Mouse (Mus musculus): ENCODE data around the gene Erc2. TPM values are rescaled to one million over a fixed set of nuclear protein-coding genes. Genes with fewer than 3 reads are reported as not detected.

The Erc2 gene
- total and polyA plus RNA-seq, 3 experiments = not detected

GRCm38 (mm10) chr14:27946211-27946610 is 324.0 kb downstream of the Erc2 start:
- no peak for DNase-seq (ENCODE audit: extremely low read depth)
- no peaks in the 10 kb centered on the region for H3K36me3 ChIP-seq (replicated peaks in 1 of 2; ENCODE audit: control insufficient read depth in 1 of 2, insufficient read depth in 1 of 2, low read length in 1 of 2)
- H3K4me1 ChIP-seq (ENCODE audit: control insufficient read depth in 1 of 2, insufficient read depth in 2 of 2) = no peaks in the 10 kb centered on the region
- H3K27ac ChIP-seq (ENCODE audit: insufficient read depth, low read depth) = no peak overlapping the region
- H3K4me3 ChIP-seq (replicated peaks in 1 of 3; ENCODE audit: low read depth in 2 of 3, low read length in 2 of 3, poor library complexity in 1 of 3) = no peak overlapping the region
- dilution Hi-C loops (cut with MboI; ENCODE audit: extremely low pct_ligation_motif_present, extremely low pct_unique_long_range_greater_than_20kb, low sequenced_read_pairs) (no loop called here), in situ Hi-C loops (cut with MboI; ENCODE audit: low pct_ligation_motif_present, low pct_unique_long_range_greater_than_20kb, low sequenced_read_pairs) (no loop called here)
- H3K27me3 ChIP-seq (replicated peaks) = no peaks in the 10 kb centered on the region
- TF ChIP-seq IRF4 (IDR thresholded peaks at IDR 0.05; ENCODE audit: low read depth, low read length) (no peak), ZMIZ1 (IDR thresholded peaks at IDR 0.05; ENCODE audit: low read depth, low read length) (no peak)
- no peaks in the 10 kb centered on the region for H3K9me3 ChIP-seq (replicated peaks; ENCODE audit: low read length)
- H3K79me2 ChIP-seq (replicated peaks; ENCODE audit: control insufficient read depth, extremely low read depth, insufficient read depth, poor library complexity, severe bottlenecking) = no peaks in the 10 kb centered on the region
- H3K4me2 ChIP-seq (ENCODE audit: insufficient read depth, low read depth, poor library complexity, severe bottlenecking) = no peak overlapping the region
- H3K9ac ChIP-seq (ENCODE audit: insufficient read depth, low read depth) = no peak overlapping the region

- Histone ChIP-seq H3K4me2 (ENCODE audit: insufficient read depth, low read depth, poor library complexity, severe bottlenecking) (no peak overlapping the region), H3K36me3 (replicated peaks in 1 of 2; ENCODE audit: control insufficient read depth in 1 of 2, insufficient read depth in 1 of 2, low read length in 1 of 2) (no peaks in the 10 kb centered on the region), H3K27me3 (replicated peaks) (no peaks in the 10 kb centered on the region), H3K79me2 (replicated peaks; ENCODE audit: control insufficient read depth, extremely low read depth, insufficient read depth, poor library complexity, severe bottlenecking) (no peaks in the 10 kb centered on the region), H3K9ac (ENCODE audit: insufficient read depth, low read depth) (no peak overlapping the region), H3K4me3 (replicated peaks in 1 of 3; ENCODE audit: low read depth in 2 of 3, low read length in 2 of 3, poor library complexity in 1 of 3) (no peak overlapping the region), H3K27ac (ENCODE audit: insufficient read depth, low read depth) (no peak overlapping the region), H3K4me1 (ENCODE audit: control insufficient read depth in 1 of 2, insufficient read depth in 2 of 2) (no peaks in the 10 kb centered on the region), H3K9me3 (replicated peaks; ENCODE audit: low read length) (no peaks in the 10 kb centered on the region)
- in situ Hi-C loops (cut with MboI; ENCODE audit: low pct_ligation_motif_present, low pct_unique_long_range_greater_than_20kb, low sequenced_read_pairs) = no loop called here
- dilution Hi-C loops (cut with MboI; ENCODE audit: extremely low pct_ligation_motif_present, extremely low pct_unique_long_range_greater_than_20kb, low sequenced_read_pairs) = no loop called here
- DNase-seq (ENCODE audit: extremely low read depth) = peak; percentile 44
- no peak for TF ChIP-seq SIN3A (IDR thresholded peaks at IDR 0.05; ENCODE audit: low read length)
- TF ChIP-seq RAD21 (IDR thresholded peaks at IDR 0.05; ENCODE audit: low read depth, low read length) = peak; percentile 21
- peak; percentile 49 to 50 for TF ChIP-seq CTCF (conservative IDR thresholded peaks at IDR 0.05 in 1 of 2, IDR thresholded peaks at IDR 0.05 in 1 of 2; ENCODE audit: low read depth in 2 of 2, low read length in 2 of 2)
- TF ChIP-seq TCF12 (IDR thresholded peaks at IDR 0.05; ENCODE audit: low read depth, low read length) = no peak
- TF ChIP-seq SMC3 (IDR thresholded peaks at IDR 0.05; ENCODE audit: low read depth, low read length) = peak; percentile 40; the same call in 1 of the 2 replicates
Observed at GRCm38 (mm10) chr14:27948391-27948790, 326.2 kb downstream of the Erc2 start.

DNA sequence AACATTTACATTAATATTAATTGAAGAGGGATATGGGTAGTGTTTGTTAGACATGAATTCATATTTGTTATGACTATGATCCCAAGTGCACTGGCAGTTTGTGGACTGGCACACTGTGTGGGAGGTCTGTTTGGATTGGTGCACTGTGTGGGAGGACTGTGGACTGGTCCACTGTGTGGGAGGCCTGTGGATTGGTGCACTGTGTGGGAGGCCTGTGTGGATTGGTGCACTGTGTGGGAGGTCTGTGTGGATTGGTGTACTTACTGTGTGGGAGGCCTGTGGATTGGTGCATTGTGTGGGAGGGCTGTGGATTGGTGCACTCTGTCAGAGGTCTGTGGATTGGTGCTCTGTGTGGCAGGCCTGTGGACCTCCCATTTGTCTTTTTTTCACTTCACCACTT is 331.6 kb downstream of the Erc2 start:
- H3K36me3 ChIP-seq (replicated peaks in 1 of 2; ENCODE audit: control insufficient read depth in 1 of 2, insufficient read depth in 1 of 2, low read length in 1 of 2) = no peaks in the 10 kb centered on the region
- H3K9me3 ChIP-seq (replicated peaks; ENCODE audit: low read length) = no peaks in the 10 kb centered on the region
- H3K4me3 ChIP-seq (replicated peaks in 1 of 3; ENCODE audit: low read depth in 2 of 3, low read length in 2 of 3, poor library complexity in 1 of 3) = no peak overlapping the region
- H3K4me2 ChIP-seq (ENCODE audit: insufficient read depth, low read depth, poor library complexity, severe bottlenecking) = no peak overlapping the region
- in situ Hi-C loops (cut with MboI; ENCODE audit: low pct_ligation_motif_present, low pct_unique_long_range_greater_than_20kb, low sequenced_read_pairs) = no loop called here
- TF ChIP-seq RAD21 (IDR thresholded peaks at IDR 0.05; ENCODE audit: low read depth, low read length) (no peak), E2F4 (IDR thresholded peaks at IDR 0.05; ENCODE audit: insufficient replicate concordance, low read depth, low read length) (no peak), HCFC1 (IDR thresholded peaks at IDR 0.05; ENCODE audit: low read depth, low read length) (no peak), EP300 (IDR thresholded peaks at IDR 0.05; ENCODE audit: low read length) (no peak), ZKSCAN1 (IDR thresholded peaks at IDR 0.05; ENCODE audit: borderline replicate concordance, low read depth, low read length) (no peak), GABPA (IDR thresholded peaks at IDR 0.05; ENCODE audit: insufficient replicate concordance, low read depth, low read length) (no peak), TBP (conservative IDR thresholded peaks at IDR 0.05; ENCODE audit: low read depth, low read length) (no peak), SMC3 (IDR thresholded peaks at IDR 0.05; ENCODE audit: low read depth, low read length) (no peak), RCOR1 (conservative IDR thresholded peaks at IDR 0.05; ENCODE audit: low read depth, low read length) (no peak), MEF2A (IDR thresholded peaks at IDR 0.05; ENCODE audit: borderline replicate concordance, low read depth, low read length) (no peak)
- no peaks in the 10 kb centered on the region for H3K27me3 ChIP-seq (replicated peaks)
- no peak overlapping the region for H3K27ac ChIP-seq (ENCODE audit: insufficient read depth, low read depth)
- DNase-seq (ENCODE audit: extremely low read depth) = no peak
- no peak overlapping the region for H3K9ac ChIP-seq (ENCODE audit: insufficient read depth, low read depth)
- no peaks in the 10 kb centered on the region for H3K4me1 ChIP-seq (ENCODE audit: control insufficient read depth in 1 of 2, insufficient read depth in 2 of 2)
- dilution Hi-C loops (cut with MboI; ENCODE audit: extremely low pct_ligation_motif_present, extremely low pct_unique_long_range_greater_than_20kb, low sequenced_read_pairs) = no loop called here
- no peaks in the 10 kb centered on the region for H3K79me2 ChIP-seq (replicated peaks; ENCODE audit: control insufficient read depth, extremely low read depth, insufficient read depth, poor library complexity, severe bottlenecking)

Measured in CH12.LX (cell line).